7 mouse cellular contexts compared by ENCODE assay signal in the genomic region with DNA sequence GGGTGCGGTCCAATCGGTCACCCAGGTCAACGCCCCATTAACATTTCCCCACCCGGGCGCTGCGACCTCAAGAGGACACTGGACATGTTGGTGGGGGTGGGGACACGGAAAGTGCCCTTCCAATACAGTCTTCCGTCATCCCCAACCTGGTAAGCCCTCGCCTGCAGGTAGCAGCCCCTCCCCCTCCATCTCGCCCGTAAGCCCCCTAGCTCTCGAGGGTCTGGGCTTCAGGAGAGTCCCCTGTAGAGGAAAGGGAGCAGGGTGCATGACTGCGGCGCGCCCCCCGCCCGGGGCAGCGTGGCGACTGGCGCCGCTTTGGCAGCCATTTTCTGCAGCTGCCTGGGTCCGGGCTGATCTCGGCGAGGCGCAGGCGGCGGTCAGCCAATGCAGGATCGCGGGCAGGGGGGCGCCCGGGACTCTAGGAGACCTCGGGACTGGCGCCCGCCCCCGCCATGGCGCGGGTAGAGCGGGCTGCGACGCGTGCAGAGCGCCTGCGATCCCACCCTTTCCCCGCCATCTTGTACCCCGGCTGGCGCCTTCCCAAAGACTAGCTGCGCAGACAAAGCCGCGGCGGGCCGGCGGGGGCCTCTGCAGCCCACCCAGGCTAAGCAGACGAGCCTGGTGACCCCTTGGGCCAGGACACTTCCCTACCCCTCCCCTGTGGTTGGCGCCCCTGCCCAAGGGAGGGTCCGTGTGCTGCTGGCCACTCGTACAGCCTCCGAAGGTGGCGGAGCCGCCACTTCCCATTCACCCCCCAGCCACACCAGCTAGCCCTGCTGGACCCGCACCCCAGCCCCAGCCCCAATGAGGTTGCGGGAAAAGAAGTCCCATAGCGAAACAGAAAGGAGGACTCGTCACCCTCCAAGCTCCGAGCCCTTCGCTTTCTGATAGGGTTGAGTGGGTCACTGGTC. TPM values are rescaled to one million over a fixed set of nuclear protein-coding genes. Genes with fewer than 3 reads are reported as not detected.
A peak's percentile ranks its signal among the peaks of the same experiment; 100 is the strongest.
DNase-seq lines count a peak whose midpoint lies in the region; ATAC-seq and TF ChIP-seq lines count a peak whose summit lies in the region.

No protein-coding gene starts in this region.

- under 1% methylated on average over 65 of the region's 65 CpGs for WGBS in liver, adult 2 months
- under 1% methylated on average over 59 of the region's 65 CpGs for WGBS in bone marrow, adult 2 months
- 3% methylated on average over 62 of the region's 65 CpGs for WGBS in forebrain, postnatal 0 days
- under 1% methylated on average over 65 of the region's 65 CpGs for WGBS in kidney, embryonic 15.5 days
- 2% methylated on average over 50 of the region's 65 CpGs for WGBS in macrophage (ENCODE audit: missing documents)
- under 1% methylated on average over 64 of the region's 65 CpGs for WGBS in stomach, embryonic 15.5 days

- peak overlapping the region; percentile 92 for H3K4me2 ChIP-seq in forebrain, postnatal 0 days (ENCODE audit: low read depth)
- peak overlapping the region; percentile 97 for H3K4me2 ChIP-seq in kidney, embryonic 15.5 days
- peak overlapping the region; percentile 97 for H3K4me2 ChIP-seq in stomach, embryonic 15.5 days

- H3K27me3 ChIP-seq in liver, adult 2 months (ENCODE audit: control insufficient read depth, insufficient read depth, low read length): peaks cover 16% of the 10 kb centered on the region; the same call in 1 of the 2 replicates
- peaks cover 24% of the 10 kb centered on the region for H3K27me3 ChIP-seq in forebrain, postnatal 0 days (ENCODE audit: insufficient read depth, low read length)
- peaks cover 91% of the 10 kb centered on the region for H3K27me3 ChIP-seq in kidney, embryonic 15.5 days
- peaks cover 81% of the 10 kb centered on the region for H3K27me3 ChIP-seq in stomach, embryonic 15.5 days (replicated peaks)

- no peak for TF ChIP-seq POLR2A in liver, adult 2 months (IDR thresholded peaks at IDR 0.05; ENCODE audit: extremely low read depth, insufficient read depth, low read length)
- peak; percentile 50; the same call in 1 of the 2 replicates for TF ChIP-seq POLR2A in bone marrow, adult 2 months (IDR thresholded peaks at IDR 0.05; ENCODE audit: borderline replicate concordance, control insufficient read depth, low read depth, low read length)

- 0 out of 2 replicates have a peak overlapping the region, but pooled peaks have one; percentile 12 for H3K27ac ChIP-seq in liver, adult 2 months (replicated peaks; ENCODE audit: insufficient read depth, low read depth, low read length)
- peak overlapping the region; percentile 77 for H3K27ac ChIP-seq in bone marrow, adult 2 months (ENCODE audit: control insufficient read depth, insufficient read depth, low read depth, low read length, poor library complexity)
- H3K27ac ChIP-seq in forebrain, postnatal 0 days (ENCODE audit: low read depth, low read length): peak overlapping the region; percentile 91
- peak overlapping the region; percentile 64; the same call in 1 of the 2 replicates for H3K27ac ChIP-seq in kidney, embryonic 15.5 days
- no peak overlapping the region for H3K27ac ChIP-seq in macrophage
- peak overlapping the region; percentile 52 for H3K27ac ChIP-seq in stomach, embryonic 15.5 days

- no peaks in the 10 kb centered on the region for H3K9me3 ChIP-seq in forebrain, postnatal 0 days (ENCODE audit: low read length)
- no peaks in the 10 kb centered on the region for H3K9me3 ChIP-seq in kidney, embryonic 15.5 days (replicated peaks)
- H3K9me3 ChIP-seq in stomach, embryonic 15.5 days: no peaks in the 10 kb centered on the region

- no peaks in the 10 kb centered on the region for H3K79me2 ChIP-seq in liver, adult 2 months (ENCODE audit: control insufficient read depth, insufficient read depth, low read length)
- H3K79me2 ChIP-seq in macrophage (ENCODE audit: inconsistent target): no peaks in the 10 kb centered on the region

- H3K36me3 ChIP-seq in liver, adult 2 months (ENCODE audit: control insufficient read depth, insufficient read depth, low read length): no peaks in the 10 kb centered on the region
- no peaks in the 10 kb centered on the region for H3K36me3 ChIP-seq in forebrain, postnatal 0 days (ENCODE audit: insufficient read depth)
- no peaks in the 10 kb centered on the region for H3K36me3 ChIP-seq in kidney, embryonic 15.5 days
- no peaks in the 10 kb centered on the region for H3K36me3 ChIP-seq in macrophage (ENCODE audit: inconsistent target)
- H3K36me3 ChIP-seq in stomach, embryonic 15.5 days: no peaks in the 10 kb centered on the region

- peaks cover 4% of the 10 kb centered on the region; the same call in 1 of the 2 replicates for H3K4me1 ChIP-seq in liver, adult 2 months (ENCODE audit: control insufficient read depth, insufficient read depth, low read length)
- H3K4me1 ChIP-seq in bone marrow, adult 2 months (ENCODE audit: control insufficient read depth, insufficient read depth, low read length): peaks cover 1% of the 10 kb centered on the region; the same call in 1 of the 2 replicates
- H3K4me1 ChIP-seq in forebrain, postnatal 0 days (ENCODE audit: insufficient read depth): peaks cover 38% of the 10 kb centered on the region
- peaks cover 76% of the 10 kb centered on the region for H3K4me1 ChIP-seq in kidney, embryonic 15.5 days
- peaks cover 58% of the 10 kb centered on the region for H3K4me1 ChIP-seq in stomach, embryonic 15.5 days

- TF ChIP-seq CTCF in liver, adult 2 months (IDR thresholded peaks at IDR 0.05; ENCODE audit: low read depth, low read length): no peak
- no peak for TF ChIP-seq CTCF in bone marrow, adult 2 months (IDR thresholded peaks at IDR 0.05; ENCODE audit: control insufficient read depth, insufficient read depth, low read length)
- TF ChIP-seq CTCF in forebrain, postnatal 0 days (IDR thresholded peaks at IDR 0.05; ENCODE audit: low read depth): no peak

- ATAC-seq in forebrain, postnatal 0 days: peak; percentile 12
- ATAC-seq in kidney, embryonic 15.5 days (replicated peaks; ENCODE audit: low FRiP score): no peak
- no peak for ATAC-seq in stomach, embryonic 15.5 days (ENCODE audit: insufficient read depth, low FRiP score, low read depth)

- H3K9ac ChIP-seq in liver, adult 2 months (ENCODE audit: low read depth, low read length): peak overlapping the region; percentile 81
- H3K9ac ChIP-seq in forebrain, postnatal 0 days: peak overlapping the region; percentile 93
- H3K9ac ChIP-seq in kidney, embryonic 15.5 days: peak overlapping the region; percentile 79
- peak overlapping the region; percentile 57 for H3K9ac ChIP-seq in stomach, embryonic 15.5 days

- H3K4me3 ChIP-seq in liver, adult 2 months (ENCODE audit: insufficient read depth, low read depth, low read length): peak overlapping the region; percentile 82
- H3K4me3 ChIP-seq in bone marrow, adult 2 months (replicated peaks; ENCODE audit: control insufficient read depth, low read depth, low read length): peak overlapping the region; percentile 55
- H3K4me3 ChIP-seq in forebrain, postnatal 0 days (ENCODE audit: low read depth, low read length): peak overlapping the region; percentile 57
- H3K4me3 ChIP-seq in kidney, embryonic 15.5 days (replicated peaks): peak overlapping the region; percentile 61
- peak overlapping the region; percentile 20; the same call in 1 of the 2 replicates for H3K4me3 ChIP-seq in macrophage (ENCODE audit: inconsistent target)
- H3K4me3 ChIP-seq in stomach, embryonic 15.5 days (replicated peaks): peak overlapping the region; percentile 47

- no peak for DNase-seq in liver, adult 2 months (ENCODE audit: extremely low read depth, low read depth, low spot score)
- no peak for DNase-seq in liver
- peak; percentile 87 for DNase-seq in forebrain, postnatal 0 days

RNA-seq across cellular contexts. Expression of gene Cbx8, which starts 15.8 kb away (rescaled TPM):
- 4.3 and 5.1 TPM in 2 replicates for total RNA-seq in liver, adult 2 months (2014; rRNA removed)
- polyA plus RNA-seq in liver, adult 2 months (2012; rRNA removed): 1.7 and 4.4 TPM in 2 replicates
- 3.3 and 7.4 TPM in 2 replicates for polyA plus RNA-seq in bone marrow, adult 2 months (2011; ENCODE audit: insufficient read depth, insufficient read length, low replicate concordance, missing spikeins)
- 14.2 and 21.9 TPM in 2 replicates for total RNA-seq in forebrain, postnatal 0 days (2014; rRNA removed)
- 5.3 and 8.5 TPM in 2 replicates for polyA plus RNA-seq in forebrain, postnatal 0 days (2015; fragmentation: Nextera tagmentation; extraction: Ambion mirVana)
- 9.8 and 10.3 TPM in 2 replicates for polyA plus RNA-seq in kidney, embryonic 15.5 days (2015; fragmentation: Nextera tagmentation; extraction: Ambion mirVana)
- total RNA-seq in macrophage (2018; cell fraction: chromatin; rRNA removed): 1 to 10 TPM in 11 of 26 experiments, under 1 TPM in 7, not detected in 8; 0.25 to 6.3 (median 1.3) TPM
- 1 to 10 TPM in 18 of 26 experiments, under 1 TPM in 8; 0.10 to 5.8 (median 2.4) TPM for total RNA-seq in macrophage (2018; cell fraction: cytosol; rRNA removed)
- 1 to 10 TPM in 12 of 26 experiments, under 1 TPM in 13, not detected in 1; 0.12 to 4.7 (median 0.99) TPM for total RNA-seq in macrophage (2018; cell fraction: nucleus; rRNA removed)
- polyA plus RNA-seq in macrophage (2018): 3.4 to 4.0 TPM (median 3.6 TPM) in 3 replicates
- 6.9 and 7.2 TPM in 2 replicates for polyA plus RNA-seq in stomach, embryonic 15.5 days (2015; fragmentation: Nextera tagmentation; extraction: Ambion mirVana)

RNA-seq across cellular contexts. Expression of gene Cbx4, which starts 29.5 kb away (rescaled TPM):
- 2.8 and 2.9 TPM in 2 replicates for total RNA-seq in liver, adult 2 months (2014; rRNA removed)
- polyA plus RNA-seq in liver, adult 2 months (2012; rRNA removed): 7.9 and 8.2 TPM in 2 replicates
- 7.3 and 18.8 TPM in 2 replicates for polyA plus RNA-seq in bone marrow, adult 2 months (2011; ENCODE audit: insufficient read depth, insufficient read length, low replicate concordance, missing spikeins)
- total RNA-seq in forebrain, postnatal 0 days (2014; rRNA removed): 36.1 and 38.6 TPM in 2 replicates
- 21.7 and 26.1 TPM in 2 replicates for polyA plus RNA-seq in forebrain, postnatal 0 days (2015; fragmentation: Nextera tagmentation; extraction: Ambion mirVana)
- 8.6 and 9.9 TPM in 2 replicates for polyA plus RNA-seq in kidney, embryonic 15.5 days (2015; fragmentation: Nextera tagmentation; extraction: Ambion mirVana)
- 10 to 100 TPM in 18 of 26 experiments, 1 to 10 TPM in 8; 7.2 to 24.5 (median 12.8) TPM for total RNA-seq in macrophage (2018; cell fraction: chromatin; rRNA removed)
- total RNA-seq in macrophage (2018; cell fraction: cytosol; rRNA removed): 10 to 100 TPM in 19 of 26 experiments, 1 to 10 TPM in 7; 6.3 to 19.9 (median 12.3) TPM
- total RNA-seq in macrophage (2018; cell fraction: nucleus; rRNA removed): 10 to 100 TPM in 22 of 26 experiments, 1 to 10 TPM in 4; 6.3 to 21.9 (median 13.6) TPM
- polyA plus RNA-seq in macrophage (2018): 7.4 to 14.3 TPM (median 12.7 TPM) in 3 replicates
- polyA plus RNA-seq in stomach, embryonic 15.5 days (2015; fragmentation: Nextera tagmentation; extraction: Ambion mirVana): 10.2 and 10.3 TPM in 2 replicates

RNA-seq across cellular contexts. Expression of gene Cbx2, which starts 33.8 kb away (rescaled TPM):
- 3.9 and 4.9 TPM in 2 replicates for total RNA-seq in liver, adult 2 months (2014; rRNA removed)
- 2.9 and 4.1 TPM in 2 replicates for polyA plus RNA-seq in liver, adult 2 months (2012; rRNA removed)
- polyA plus RNA-seq in bone marrow, adult 2 months (2011; ENCODE audit: insufficient read depth, insufficient read length, low replicate concordance, missing spikeins): 0.34 and 2.8 TPM in 2 replicates
- total RNA-seq in forebrain, postnatal 0 days (2014; rRNA removed): 9.2 and 15.2 TPM in 2 replicates
- 6.4 TPM in 2 replicates for polyA plus RNA-seq in forebrain, postnatal 0 days (2015; fragmentation: Nextera tagmentation; extraction: Ambion mirVana)
- 38.9 and 40.7 TPM in 2 replicates for polyA plus RNA-seq in kidney, embryonic 15.5 days (2015; fragmentation: Nextera tagmentation; extraction: Ambion mirVana)
- 1 to 10 TPM in 14 of 26 experiments, under 1 TPM in 10, not detected in 2; 0.18 to 5.3 (median 1.1) TPM for total RNA-seq in macrophage (2018; cell fraction: chromatin; rRNA removed)
- 1 to 10 TPM in 7 of 26 experiments, under 1 TPM in 19; 0.09 to 2.6 (median 0.59) TPM for total RNA-seq in macrophage (2018; cell fraction: cytosol; rRNA removed)
- 1 to 10 TPM in 9 of 26 experiments, under 1 TPM in 14, not detected in 3; 0.24 to 6.9 (median 0.77) TPM for total RNA-seq in macrophage (2018; cell fraction: nucleus; rRNA removed)
- 1.3 to 1.8 TPM (median 1.5 TPM) in 3 replicates for polyA plus RNA-seq in macrophage (2018)
- 21.3 and 24.8 TPM in 2 replicates for polyA plus RNA-seq in stomach, embryonic 15.5 days (2015; fragmentation: Nextera tagmentation; extraction: Ambion mirVana)

Comparison
In these comparisons a context has a peak if more than half of its experiments do, and no peak if none do; other contexts are left out.
1. H3K4me3 ChIP-seq: peak in every context shown above with its lines; median percentile 82 in liver, adult 2 months; 61 in kidney, embryonic 15.5 days; 57 in forebrain, postnatal 0 days; 55 in bone marrow, adult 2 months; 47 in stomach, embryonic 15.5 days; 20 in macrophage.